Mouse (Mus musculus) right cerebral cortex, postnatal 10 days (tissue): ENCODE results near the gene Oas2.
"Not testable (repeated sequence)": the region's sequence is repeated elsewhere in the genome, so short reads cannot be mapped to it uniquely, and the experiment has no call there.

Experiments used
- DNase-seq, 2 experiments: peaks; one replicate each; pipeline ENCODE4 v3.0.0; 2021; ENCODE audit warnings: low spot score in 2 of 2

The Oas2 gene

GRCm38 (mm10) chr5:120749688-120750087 lies at the start of gene Oas2:
Gene Oas2 (minus strand): TSS chr5:120749853.
- no peak for DNase-seq

DNA sequence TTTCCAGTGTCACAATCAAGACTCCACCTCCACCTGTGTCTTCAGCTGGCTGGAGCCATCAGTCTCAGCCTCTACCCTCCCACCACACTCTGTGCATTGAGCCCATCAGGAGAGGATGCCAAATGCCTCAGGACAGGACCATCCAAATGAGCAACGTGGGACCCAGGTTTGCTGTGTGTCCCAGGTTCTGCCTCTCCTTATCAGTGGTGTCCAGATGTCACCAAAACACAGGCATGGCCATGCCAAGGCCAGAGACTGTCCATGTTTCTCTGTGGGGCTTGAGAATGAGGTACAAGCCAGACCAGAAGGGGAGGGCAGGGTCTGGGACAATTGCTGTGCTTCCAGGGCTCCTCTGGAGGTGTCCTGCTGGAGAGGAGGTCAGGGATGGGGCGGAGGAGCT lies 49.3 kb upstream of the Oas2 start:
- DNase-seq = not testable (repeated sequence)

DNA sequence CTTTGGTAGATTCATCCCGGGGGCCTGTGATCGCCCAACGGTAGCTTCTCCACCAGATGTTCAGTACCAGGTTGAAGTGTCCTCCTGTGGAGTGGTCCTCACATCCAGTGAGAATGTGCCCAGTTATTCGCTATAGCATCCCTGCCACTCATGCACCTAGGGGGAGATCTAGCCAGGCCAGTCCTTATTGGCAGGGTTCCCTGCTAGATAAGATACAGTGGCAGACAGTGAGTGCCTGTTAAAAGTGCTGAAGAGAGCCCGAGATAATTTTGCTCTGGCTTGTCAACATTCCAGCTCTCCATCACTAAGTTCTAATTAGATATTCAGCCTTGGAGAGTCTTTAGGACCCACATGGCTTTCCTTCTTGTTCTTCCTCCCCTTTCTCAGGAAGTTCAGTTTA lies 48.5 kb upstream of the Oas2 start:
- DNase-seq = not testable (repeated sequence)

- DNase-seq = not testable (repeated sequence)
Observed at GRCm38 (mm10) chr5:120795480-120796034, 45.9 kb upstream of the Oas2 start, which contains the start of gene Oas1e. Gene Oas1e (minus strand): TSS chr5:120795530.

- DNase-seq = peak; percentile 35 to 64
Observed at GRCm38 (mm10) chr5:120793043-120793442, 43.4 kb upstream of the Oas2 start.

DNA sequence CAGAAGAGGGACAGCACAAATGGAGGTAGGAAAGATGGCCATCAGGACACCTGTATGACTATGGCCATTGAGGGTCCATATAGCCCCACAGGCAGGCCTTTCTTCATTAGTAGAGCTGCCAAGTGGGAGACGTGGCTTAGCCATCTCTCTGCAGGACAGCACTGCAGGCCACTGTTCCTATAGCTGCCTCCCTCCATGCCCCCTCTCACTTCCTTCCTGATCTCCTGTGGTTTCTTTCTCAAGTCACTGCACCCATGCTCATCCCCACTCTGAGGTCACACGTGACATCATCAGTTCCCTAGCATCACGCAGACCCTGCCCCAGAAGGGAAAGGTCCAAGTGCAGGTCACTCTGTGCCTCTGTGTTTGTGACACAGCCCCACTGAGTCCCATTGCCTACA lies 37.4 kb upstream of the Oas2 start:
- DNase-seq = no peak

DNA sequence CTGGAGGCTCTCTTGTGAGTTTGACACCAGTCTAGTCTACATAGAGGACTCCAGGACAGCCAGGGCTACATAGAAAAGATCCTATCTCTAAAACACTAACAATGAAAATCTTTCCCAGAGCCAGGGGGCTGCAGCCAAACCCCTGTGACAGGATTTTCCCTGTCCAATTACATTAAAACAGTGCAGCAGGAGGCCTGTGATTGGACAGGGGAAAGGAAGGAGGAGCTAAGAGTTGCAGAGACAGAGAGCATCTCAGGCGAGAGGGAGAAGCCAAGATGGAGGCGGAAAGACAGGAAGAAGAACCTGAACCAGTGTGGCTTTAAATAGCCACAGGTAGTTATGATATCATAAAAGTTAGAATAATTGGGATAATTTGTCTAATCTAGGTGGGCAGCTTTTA lies 32.8 kb upstream of the Oas2 start:
- no peak for DNase-seq

GRCm38 (mm10) chr5:120781646-120782045 lies 32.0 kb upstream of the Oas2 start:
- DNase-seq = no peak

GRCm38 (mm10) chr5:120779922-120780321 lies 30.3 kb upstream of the Oas2 start:
- DNase-seq = no peak

DNA sequence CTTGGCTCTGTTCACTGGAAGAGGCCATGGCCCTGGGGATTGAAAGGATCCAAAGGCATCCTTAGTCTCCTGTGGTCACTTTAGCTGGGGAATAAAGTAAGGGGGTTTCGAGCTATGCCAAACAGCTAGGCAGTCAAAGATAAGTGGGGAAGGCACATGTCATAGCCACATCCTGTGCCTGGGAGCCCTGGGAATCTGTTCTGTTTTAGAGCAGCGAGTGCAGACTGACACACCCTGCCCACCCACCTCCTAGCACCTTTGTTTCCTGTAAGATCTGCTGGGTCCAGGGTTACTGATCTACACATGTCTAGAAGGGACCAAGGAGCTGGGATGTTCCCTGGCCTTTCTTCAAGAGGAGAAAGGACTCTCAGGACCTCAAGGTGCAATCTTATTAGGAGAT lies 29.3 kb upstream of the Oas2 start:
- DNase-seq = no peak

- no peak for DNase-seq
Observed at GRCm38 (mm10) chr5:120777478-120777877, 27.8 kb upstream of the Oas2 start, which contains the start of gene Oas3. Gene Oas3 (minus strand): TSS chr5:120777661.

- DNase-seq = no peak
Observed at GRCm38 (mm10) chr5:120776801-120777200, 27.1 kb upstream of the Oas2 start.

DNA sequence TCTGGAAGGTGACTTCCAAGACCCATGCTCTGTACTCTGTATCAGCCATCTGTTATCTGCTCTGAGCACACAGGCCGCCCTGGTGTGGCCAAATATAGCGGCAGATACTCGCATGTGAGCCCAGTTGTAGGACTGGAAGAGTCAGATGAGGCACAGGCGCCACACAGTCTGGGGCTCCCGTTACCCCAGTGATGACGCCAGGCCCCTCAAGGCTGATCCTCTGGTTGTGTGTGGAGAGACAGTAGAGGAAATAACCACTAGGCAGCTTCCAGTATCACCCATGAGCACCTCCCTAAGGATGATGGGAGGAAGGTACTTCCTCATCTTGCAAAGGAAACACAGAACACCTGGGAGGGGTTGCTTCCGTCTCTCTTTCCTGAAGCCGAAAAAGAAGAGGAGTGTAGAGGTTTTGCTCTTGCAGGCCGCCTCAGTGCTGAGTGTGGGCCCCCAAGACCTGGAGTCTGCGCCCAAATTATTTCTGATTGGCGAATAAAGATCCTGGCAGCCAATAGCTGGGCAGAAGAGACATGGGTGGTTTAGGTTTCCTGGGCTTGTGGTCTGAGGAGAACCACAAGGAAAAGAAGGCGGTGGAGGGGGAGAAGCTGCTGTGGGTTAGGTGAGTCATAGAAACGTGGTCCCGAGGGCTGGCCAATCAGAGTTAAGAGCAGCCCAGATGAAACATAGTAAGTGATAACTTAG lies 25.8 kb upstream of the Oas2 start:
- no peak for DNase-seq

- DNase-seq = no peak
Observed at GRCm38 (mm10) chr5:120769396-120769795, 19.7 kb upstream of the Oas2 start.

DNA sequence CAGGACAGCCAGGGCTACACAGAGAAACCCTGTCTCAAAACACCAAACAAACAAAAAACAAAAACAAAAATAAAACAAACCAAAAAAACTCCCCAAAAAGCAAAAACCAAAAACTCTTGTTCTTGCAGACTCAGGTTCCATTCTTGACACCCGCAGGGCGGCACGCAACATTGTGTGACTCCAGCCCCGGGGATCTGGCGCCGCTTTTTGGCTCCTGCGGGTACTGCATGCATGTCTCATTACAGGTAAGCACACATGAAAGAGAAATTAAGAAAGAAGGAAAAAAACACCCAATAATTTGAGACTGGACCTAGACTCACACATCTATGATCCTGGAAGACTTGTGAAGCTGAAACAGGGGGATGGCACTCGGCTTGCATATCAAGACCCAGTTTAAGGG lies 15.4 kb upstream of the Oas2 start:
- DNase-seq = no peak

DNA sequence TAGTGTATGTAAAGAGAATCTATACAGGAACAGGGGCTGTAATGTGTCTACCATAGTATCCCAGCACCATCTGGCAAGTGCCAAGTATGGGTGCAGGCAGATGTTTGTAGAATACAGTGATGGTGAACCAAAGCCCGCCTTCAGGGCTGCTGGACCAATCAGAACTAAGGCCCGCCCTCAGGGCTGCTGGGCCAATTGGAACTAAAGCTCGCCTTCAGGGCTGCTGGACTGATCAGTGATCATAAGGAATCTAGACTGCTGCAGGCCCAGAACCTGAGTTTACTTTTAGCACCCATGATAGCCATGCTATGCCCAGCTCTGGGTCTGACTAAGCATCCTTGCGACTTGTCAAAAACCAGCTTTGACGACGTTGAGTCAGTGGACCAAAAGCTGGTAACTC lies 12.2 kb upstream of the Oas2 start:
- peak in 1 of 2 experiments; percentile 44 for DNase-seq

DNA sequence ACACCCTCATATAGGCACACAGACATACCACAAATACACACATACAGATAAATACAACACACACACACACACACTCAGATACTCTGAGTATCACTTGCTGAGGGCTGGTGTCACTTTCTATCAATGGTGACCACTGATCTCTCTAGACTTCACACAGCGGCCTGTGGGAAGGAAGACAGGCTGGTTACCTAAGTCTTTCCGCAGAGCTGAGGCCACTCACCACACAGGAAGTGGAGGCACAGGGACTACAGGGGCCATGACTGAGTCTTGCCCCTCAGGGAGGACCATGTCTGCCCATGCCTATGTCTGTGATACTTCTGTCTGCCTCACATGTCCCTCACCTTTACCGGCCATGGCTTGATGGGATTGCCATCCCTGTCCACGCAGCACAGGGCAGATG lies 4.6 kb upstream of the Oas2 start:
- DNase-seq = no peak

GRCm38 (mm10) chr5:120752786-120753185 lies 3.1 kb upstream of the Oas2 start:
- DNase-seq = no peak

DNA sequence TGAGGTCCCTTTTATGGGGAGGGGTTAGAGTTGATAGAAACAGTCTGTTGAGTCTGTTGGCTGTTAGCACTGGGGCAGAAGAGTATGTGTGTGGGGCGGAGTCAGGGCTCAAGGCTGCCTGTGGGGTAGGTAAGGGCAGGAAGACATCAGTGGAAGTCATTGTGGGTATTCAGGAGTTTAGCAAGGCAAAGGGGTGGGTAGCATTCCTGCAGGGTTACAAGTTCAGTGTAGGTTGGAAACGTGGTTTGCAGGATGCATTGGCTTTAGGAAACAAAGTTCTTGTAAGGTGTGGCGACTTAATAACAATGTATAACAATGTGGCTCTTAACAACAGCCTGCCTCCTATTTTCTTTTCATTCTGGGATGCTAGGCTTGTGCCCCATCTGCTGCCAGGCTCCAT lies 1.6 kb upstream of the Oas2 start:
- no peak for DNase-seq

DNA sequence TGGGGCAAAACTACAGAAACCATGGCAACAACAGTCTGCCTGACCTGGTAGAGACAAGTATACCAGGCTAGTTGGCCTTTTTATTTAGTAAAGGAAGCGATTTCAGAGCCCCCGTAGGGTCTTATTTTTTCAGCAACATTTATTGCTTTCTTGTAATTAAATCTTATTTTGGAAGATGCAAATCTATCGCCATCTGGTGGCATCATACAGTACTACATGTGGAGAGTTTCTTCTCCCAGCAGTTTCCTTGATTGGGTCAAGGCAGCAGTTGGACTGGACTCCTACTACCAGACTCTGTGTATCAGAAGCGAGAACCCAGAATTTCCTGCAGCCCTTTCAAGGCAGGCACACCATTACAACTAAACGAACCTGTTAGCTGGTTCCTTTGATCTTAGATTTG lies 3.2 kb downstream of the Oas2 start:
- DNase-seq = peak; percentile 60 to 75

GRCm38 (mm10) chr5:120742125-120742524 lies 7.5 kb downstream of the Oas2 start:
- DNase-seq = no peak

- peak; percentile 68 to 73 for DNase-seq
Observed at GRCm38 (mm10) chr5:120734380-120734990, 15.2 kb downstream of the Oas2 start.

DNA sequence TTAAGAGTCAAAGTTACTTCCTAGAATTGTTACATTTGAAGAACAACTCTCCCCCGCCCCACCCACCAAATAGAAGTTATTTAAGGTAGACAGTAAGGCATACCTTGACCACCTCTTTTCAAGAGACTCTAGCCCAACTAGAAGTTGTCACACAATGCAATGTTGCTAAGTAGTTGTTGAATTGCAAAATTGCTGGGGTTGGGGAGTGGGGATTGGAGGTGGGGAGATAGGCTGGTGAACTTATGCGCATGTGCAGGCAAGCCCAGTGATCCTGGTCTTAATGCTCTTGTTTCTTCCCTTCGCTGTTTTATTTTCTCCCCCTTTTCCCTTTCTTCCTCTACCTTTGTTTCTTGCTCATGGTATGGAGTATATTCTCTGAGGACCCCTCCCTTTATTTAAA lies 16.0 kb downstream of the Oas2 start:
- no peak for DNase-seq
